Mouse (Mus musculus): ENCODE data around the gene Scaf4. TPM values are rescaled to one million over a fixed set of nuclear protein-coding genes. Genes with fewer than 3 reads are reported as not detected.

The Scaf4 gene
- polyA plus RNA-seq, 1 experiment from 2014 or later, result 30.4 TPM

DNA sequence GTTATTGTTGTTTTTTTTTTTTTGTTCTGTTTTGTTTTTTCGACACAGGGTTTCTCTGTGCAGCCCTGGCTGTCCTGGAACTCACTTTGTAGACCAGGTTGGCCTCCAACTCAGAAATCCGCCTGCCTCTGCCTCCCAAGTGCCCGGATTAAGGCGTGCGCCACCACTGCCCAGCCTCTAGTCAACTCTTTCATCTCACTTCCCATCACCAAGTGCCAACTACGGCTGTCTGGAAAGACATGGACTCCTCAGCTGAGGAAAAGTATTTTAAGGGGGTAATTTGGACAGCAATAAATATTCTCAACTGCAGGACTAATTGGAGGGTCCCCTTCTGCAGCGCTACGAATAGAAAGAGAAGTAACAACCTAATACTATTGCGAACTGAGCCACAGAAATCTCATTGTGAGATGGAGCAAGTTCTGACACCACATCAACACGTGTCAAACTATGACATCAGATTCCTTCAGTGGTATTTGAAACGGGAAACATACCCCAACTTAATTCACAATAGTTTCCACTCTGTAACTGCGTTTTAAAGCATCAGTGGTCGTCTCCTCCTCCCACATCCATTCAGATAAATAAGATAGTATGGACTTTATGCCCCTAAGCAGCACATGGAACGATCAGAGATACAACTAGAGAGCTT is 1.6 kb downstream of the Scaf4 start:
- H3K4me1 ChIP-seq, result peaks cover 55% of the 10 kb centered on the region
- peak overlapping the region; percentile 100 for H3K27ac ChIP-seq
- 33% methylated on average over 14 of the region's 14 CpGs for WGBS
- H3K27me3 ChIP-seq (ENCODE audit: insufficient read depth, poor library complexity, severe bottlenecking), result no peaks in the 10 kb centered on the region
- 0 out of 2 replicates have a peak, but pooled peaks cover 3% of the 10 kb centered on the region for H3K36me3 ChIP-seq
- DNase-seq (ENCODE audit: low spot score), result no peak
- H3K9me3 ChIP-seq, result no peaks in the 10 kb centered on the region
- peak overlapping the region; percentile 100 for H3K4me3 ChIP-seq

- Histone ChIP-seq H3K9me3 (no peaks in the 10 kb centered on the region), H3K4me1 (peaks cover 55% of the 10 kb centered on the region), H3K27ac (no peak overlapping the region), H3K27me3 (ENCODE audit: insufficient read depth, poor library complexity, severe bottlenecking) (no peaks in the 10 kb centered on the region), H3K4me3 (no peak overlapping the region), H3K36me3 (0 out of 2 replicates have a peak, but pooled peaks cover 3% of the 10 kb centered on the region)
- no peak for DNase-seq (ENCODE audit: low spot score)
- WGBS, result 87% methylated on average over 9 of the region's 9 CpGs
These were observed 2.9 kb downstream of the Scaf4 start for GRCm38 (mm10) chr16:90281406-90281805.

- DNase-seq (ENCODE audit: low spot score), result no peak
These were observed 3.3 kb downstream of the Scaf4 start for GRCm38 (mm10) chr16:90280989-90281388.

GRCm38 (mm10) chr16:90280515-90280914 is 3.8 kb downstream of the Scaf4 start:
- Histone ChIP-seq H3K27me3 (ENCODE audit: insufficient read depth, poor library complexity, severe bottlenecking) (no peaks in the 10 kb centered on the region), H3K4me1 (peaks cover 54% of the 10 kb centered on the region), H3K27ac (no peak overlapping the region), H3K9me3 (no peaks in the 10 kb centered on the region), H3K36me3 (0 out of 2 replicates have a peak, but pooled peaks cover 3% of the 10 kb centered on the region), H3K4me3 (no peak overlapping the region)
- 65% methylated on average over 2 of the region's 2 CpGs for WGBS
- no peak for DNase-seq (ENCODE audit: low spot score)

More at GRCm38 (mm10) chr16:90280989-90281388, 3.3 kb downstream of the Scaf4 start:
- Histone ChIP-seq H3K27ac (no peak overlapping the region), H3K9me3 (no peaks in the 10 kb centered on the region), H3K4me3 (no peak overlapping the region), H3K36me3 (0 out of 2 replicates have a peak, but pooled peaks cover 3% of the 10 kb centered on the region), H3K27me3 (ENCODE audit: insufficient read depth, poor library complexity, severe bottlenecking) (no peaks in the 10 kb centered on the region), H3K4me1 (peaks cover 55% of the 10 kb centered on the region)
- WGBS, result 87% methylated on average over 5 of the region's 5 CpGs

- H3K4me1 ChIP-seq, result peaks cover 40% of the 10 kb centered on the region
- peak overlapping the region; percentile 12; the same call in 1 of the 2 replicates for H3K4me3 ChIP-seq
- H3K9me3 ChIP-seq, result no peaks in the 10 kb centered on the region
- peaks cover 5% of the 10 kb centered on the region; the same call in 1 of the 2 replicates for H3K36me3 ChIP-seq
- DNase-seq (ENCODE audit: low spot score), result no peak
- WGBS, result 22% methylated on average over 6 of the region's 6 CpGs
- no peaks in the 10 kb centered on the region for H3K27me3 ChIP-seq (ENCODE audit: insufficient read depth, poor library complexity, severe bottlenecking)
- H3K27ac ChIP-seq, result no peak overlapping the region
These were observed 5.2 kb downstream of the Scaf4 start for GRCm38 (mm10) chr16:90279058-90279457.

DNA sequence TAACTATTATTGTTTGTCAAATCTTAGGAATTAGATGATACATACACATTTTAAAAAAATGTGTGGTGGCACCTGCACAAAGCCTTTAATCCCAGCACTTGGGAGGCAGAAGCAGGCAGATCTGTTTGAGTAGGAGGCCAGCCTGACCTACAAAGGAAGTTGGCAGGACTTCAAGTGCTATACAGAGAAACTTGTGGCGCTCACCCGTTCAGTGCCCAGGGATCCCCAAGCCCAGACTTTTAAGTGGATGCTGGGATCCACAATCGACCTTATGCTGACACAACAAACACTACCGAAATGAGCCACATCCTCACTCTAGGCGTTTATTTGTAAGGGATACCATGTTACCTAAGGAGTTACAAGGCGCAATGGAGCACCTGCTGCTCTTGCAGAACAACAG is 8.8 kb downstream of the Scaf4 start:
- no peak overlapping the region for H3K27ac ChIP-seq
- 89% methylated on average over 6 of the region's 6 CpGs for WGBS
- H3K4me1 ChIP-seq, result peaks cover 15% of the 10 kb centered on the region
- no peaks in the 10 kb centered on the region for H3K27me3 ChIP-seq (ENCODE audit: insufficient read depth, poor library complexity, severe bottlenecking)
- DNase-seq (ENCODE audit: low spot score), result no peak
- H3K9me3 ChIP-seq, result no peaks in the 10 kb centered on the region
- no peak overlapping the region for H3K4me3 ChIP-seq
- peaks cover 3% of the 10 kb centered on the region; the same call in 1 of the 2 replicates for H3K36me3 ChIP-seq

DNA sequence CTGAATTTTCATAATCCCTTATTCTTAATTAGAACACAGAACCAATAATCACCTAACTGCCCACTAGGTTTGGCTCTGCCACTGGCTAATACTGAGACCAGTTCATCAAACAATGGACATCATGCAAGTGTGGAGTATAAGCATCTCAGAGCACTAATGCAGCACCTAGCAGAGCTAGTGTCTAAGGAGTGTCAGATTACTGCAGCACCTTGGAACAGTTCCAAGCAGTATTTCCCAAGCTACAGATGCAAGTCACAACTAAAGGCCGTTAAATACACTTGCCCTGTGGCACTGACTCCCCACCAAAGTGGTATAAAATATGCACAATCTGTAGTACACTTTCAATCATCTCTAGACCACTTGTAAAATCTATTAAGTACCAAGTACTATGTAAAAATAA is 17.7 kb downstream of the Scaf4 start:
- DNase-seq (ENCODE audit: low spot score), result no peak
- peaks cover 35% of the 10 kb centered on the region for H3K4me1 ChIP-seq
- H3K4me3 ChIP-seq, result no peak overlapping the region
- no peaks in the 10 kb centered on the region for H3K27me3 ChIP-seq (ENCODE audit: insufficient read depth, poor library complexity, severe bottlenecking)
- peaks cover 7% of the 10 kb centered on the region for H3K36me3 ChIP-seq
- WGBS, result 28% methylated on average over 1 of the region's 1 CpGs
- H3K9me3 ChIP-seq, result no peaks in the 10 kb centered on the region
- no peak overlapping the region for H3K27ac ChIP-seq

DNA sequence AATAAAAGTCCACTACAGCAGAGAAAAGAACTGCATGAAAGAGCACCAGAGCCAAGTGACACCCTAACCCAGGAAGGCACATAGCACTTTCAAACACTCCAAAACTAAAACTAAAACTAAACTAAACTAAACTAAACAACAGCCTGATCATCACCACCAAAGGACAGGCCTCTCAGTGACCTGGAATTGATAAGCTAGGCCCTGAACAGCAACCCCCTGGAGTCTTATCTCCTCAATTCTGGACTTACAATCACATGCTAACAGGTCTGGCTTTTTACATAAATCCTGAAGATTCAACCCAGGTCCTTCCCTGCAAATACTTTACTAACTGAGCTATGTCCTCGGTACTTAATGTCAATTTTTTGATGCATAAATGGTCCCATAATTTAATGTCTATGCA is 19.2 kb downstream of the Scaf4 start:
- H3K9me3 ChIP-seq, result no peaks in the 10 kb centered on the region
- no peak overlapping the region for H3K27ac ChIP-seq
- no peak overlapping the region for H3K4me3 ChIP-seq
- no peaks in the 10 kb centered on the region for H3K27me3 ChIP-seq (ENCODE audit: insufficient read depth, poor library complexity, severe bottlenecking)
- no peak for DNase-seq (ENCODE audit: low spot score)
- 62% methylated on average over 1 of the region's 1 CpGs for WGBS
- peaks cover 19% of the 10 kb centered on the region for H3K36me3 ChIP-seq
- H3K4me1 ChIP-seq, result peaks cover 35% of the 10 kb centered on the region

DNA sequence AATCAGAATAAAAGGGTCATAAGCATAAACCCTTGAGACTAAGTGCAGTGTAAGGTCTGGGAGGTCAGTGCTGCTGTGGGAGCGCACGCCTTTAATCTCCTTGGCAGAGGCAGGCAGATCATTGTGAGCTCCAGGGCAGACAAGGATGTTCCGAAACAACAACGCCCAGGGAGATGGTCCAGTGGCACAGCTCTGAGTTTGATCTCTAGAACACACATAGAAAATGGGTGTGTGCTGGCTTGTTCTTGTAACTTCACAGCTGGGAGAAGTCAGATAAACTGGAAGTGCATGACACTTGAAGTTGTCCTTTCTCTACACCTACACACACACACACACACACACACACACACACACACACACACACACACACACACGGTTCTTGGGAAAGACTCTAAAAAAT is 20.3 kb downstream of the Scaf4 start:
- H3K9me3 ChIP-seq, result no peaks in the 10 kb centered on the region
- peaks cover 29% of the 10 kb centered on the region for H3K36me3 ChIP-seq
- no peak overlapping the region for H3K27ac ChIP-seq
- H3K4me1 ChIP-seq, result peaks cover 30% of the 10 kb centered on the region
- no peaks in the 10 kb centered on the region for H3K27me3 ChIP-seq (ENCODE audit: insufficient read depth, poor library complexity, severe bottlenecking)
- 67% methylated on average over 5 of the region's 5 CpGs for WGBS
- DNase-seq (ENCODE audit: low spot score), result no peak
- H3K4me3 ChIP-seq, result no peak overlapping the region

DNA sequence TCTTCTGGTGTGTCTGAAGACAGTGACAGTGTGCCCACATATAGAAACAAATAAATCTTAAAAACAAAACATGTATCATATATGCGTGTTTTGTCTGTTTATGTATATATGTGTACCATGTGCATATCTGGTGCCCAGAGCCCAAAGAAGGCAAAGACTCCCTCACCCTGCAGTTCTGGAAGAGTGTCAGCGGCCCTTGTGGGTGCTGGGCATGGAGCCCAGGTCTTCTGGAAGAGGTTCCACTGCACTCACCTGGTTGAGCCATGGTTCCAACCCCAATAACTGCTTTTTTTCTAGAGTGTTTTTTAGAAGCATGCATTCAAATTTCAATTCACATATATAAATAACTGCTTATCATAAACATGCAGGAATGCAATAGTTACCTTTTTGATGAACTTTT is 22.5 kb downstream of the Scaf4 start:
- DNase-seq (ENCODE audit: low spot score), result no peak
- Histone ChIP-seq H3K4me3 (no peak overlapping the region), H3K9me3 (no peaks in the 10 kb centered on the region), H3K27me3 (ENCODE audit: insufficient read depth, poor library complexity, severe bottlenecking) (no peaks in the 10 kb centered on the region), H3K36me3 (peaks cover 48% of the 10 kb centered on the region), H3K27ac (no peak overlapping the region), H3K4me1 (peaks cover 17% of the 10 kb centered on the region)
- WGBS, result 96% methylated on average over 2 of the region's 2 CpGs

DNA sequence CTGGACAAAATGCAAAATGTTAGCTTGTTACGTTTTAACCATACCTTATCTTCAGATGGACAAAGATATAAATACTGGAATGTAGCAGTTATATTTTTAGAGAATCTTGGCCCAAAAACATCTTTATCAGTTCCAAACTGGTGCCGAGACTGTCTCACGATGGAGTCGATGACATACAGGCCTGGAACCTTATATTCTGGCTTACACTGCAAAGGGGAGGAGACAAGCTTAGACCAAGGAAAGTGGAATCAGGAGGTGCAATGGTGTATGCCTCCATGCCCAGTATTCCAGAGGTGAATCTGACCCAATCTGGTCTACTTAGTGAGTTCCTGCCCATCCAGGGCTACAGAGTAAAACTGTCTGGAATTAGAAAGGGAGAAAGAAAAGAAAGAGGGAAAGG is 24.2 kb downstream of the Scaf4 start:
- H3K9me3 ChIP-seq, result no peaks in the 10 kb centered on the region
- 71% methylated on average over 4 of the region's 4 CpGs for WGBS
- peaks cover 61% of the 10 kb centered on the region for H3K36me3 ChIP-seq
- H3K27ac ChIP-seq, result no peak overlapping the region
- no peaks in the 10 kb centered on the region for H3K27me3 ChIP-seq (ENCODE audit: insufficient read depth, poor library complexity, severe bottlenecking)
- H3K4me3 ChIP-seq, result no peak overlapping the region
- no peak for DNase-seq (ENCODE audit: low spot score)
- peaks cover 8% of the 10 kb centered on the region for H3K4me1 ChIP-seq

GRCm38 (mm10) chr16:90259623-90260022 is 24.7 kb downstream of the Scaf4 start:
- H3K36me3 ChIP-seq, result peaks cover 66% of the 10 kb centered on the region
- no peak overlapping the region for H3K27ac ChIP-seq
- WGBS, result 87% methylated on average over 5 of the region's 5 CpGs
- no peaks in the 10 kb centered on the region for H3K9me3 ChIP-seq
- H3K4me1 ChIP-seq, result peaks cover 7% of the 10 kb centered on the region; the same call in 1 of the 2 replicates
- no peaks in the 10 kb centered on the region for H3K27me3 ChIP-seq (ENCODE audit: insufficient read depth, poor library complexity, severe bottlenecking)
- H3K4me3 ChIP-seq, result no peak overlapping the region
- DNase-seq (ENCODE audit: low spot score), result no peak

DNA sequence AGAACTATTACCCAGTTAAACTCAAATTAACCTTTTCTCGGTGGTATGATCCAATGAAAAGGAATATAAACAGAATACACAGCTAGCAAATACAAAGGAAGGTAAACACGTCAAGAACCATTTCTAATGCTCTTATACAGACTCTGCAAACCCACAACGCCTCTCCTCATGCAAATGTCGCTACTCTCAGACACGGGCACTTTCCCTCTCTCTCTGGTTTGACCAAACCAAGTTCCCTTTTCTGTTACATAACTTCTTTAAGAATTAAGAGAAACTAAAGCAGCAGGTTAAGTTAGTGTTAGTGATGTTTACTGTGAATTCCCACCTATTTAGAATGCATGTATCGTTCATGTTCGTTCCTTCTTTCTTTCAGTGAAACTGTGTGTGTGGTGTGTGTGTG is 25.4 kb downstream of the Scaf4 start:
- no peak overlapping the region for H3K27ac ChIP-seq
- H3K36me3 ChIP-seq, result peaks cover 71% of the 10 kb centered on the region
- 90% methylated on average over 7 of the region's 7 CpGs for WGBS
- no peak for DNase-seq (ENCODE audit: low spot score)
- no peaks in the 10 kb centered on the region for H3K27me3 ChIP-seq (ENCODE audit: insufficient read depth, poor library complexity, severe bottlenecking)
- H3K4me1 ChIP-seq, result peaks cover 2% of the 10 kb centered on the region; the same call in 1 of the 2 replicates
- H3K4me3 ChIP-seq, result no peak overlapping the region
- no peaks in the 10 kb centered on the region for H3K9me3 ChIP-seq

GRCm38 (mm10) chr16:90252521-90252920 is 31.8 kb downstream of the Scaf4 start:
- H3K9me3 ChIP-seq, result no peaks in the 10 kb centered on the region
- no peak overlapping the region for H3K4me3 ChIP-seq
- no peak for DNase-seq (ENCODE audit: low spot score)
- peaks cover 87% of the 10 kb centered on the region for H3K36me3 ChIP-seq
- WGBS, result 93% methylated on average over 2 of the region's 2 CpGs
- no peak overlapping the region for H3K27ac ChIP-seq
- no peaks in the 10 kb centered on the region for H3K27me3 ChIP-seq (ENCODE audit: insufficient read depth, poor library complexity, severe bottlenecking)
- H3K4me1 ChIP-seq, result no peaks in the 10 kb centered on the region
